Mouse (Mus musculus): ENCODE results near the gene Iqcf3.

DNA sequence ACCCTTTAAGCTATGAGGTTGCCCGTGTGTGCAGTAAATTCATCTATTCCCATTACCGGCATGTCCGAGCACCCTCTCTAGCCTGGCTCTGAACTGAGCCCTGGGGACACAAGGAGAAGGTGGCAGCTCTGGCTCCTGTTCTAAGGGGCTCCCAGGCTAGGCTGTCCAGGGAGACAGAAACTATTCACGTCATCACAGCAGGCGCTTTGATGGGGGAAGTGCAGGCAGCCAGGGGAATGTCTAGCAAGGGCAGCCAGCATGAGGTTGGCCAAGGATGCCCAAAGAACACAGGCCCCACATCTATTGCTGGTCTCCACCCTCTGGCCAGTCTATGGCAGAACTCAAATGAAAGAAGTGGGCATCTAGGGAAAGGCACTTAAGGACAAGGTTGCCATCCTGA is 103.5 kb downstream of the Iqcf3 start:
- no peak for TF ChIP-seq CTCF (IDR thresholded peaks at IDR 0.05; ENCODE audit: control insufficient read depth, insufficient read depth, insufficient read length)
- TF ChIP-seq USF1 (IDR thresholded peaks at IDR 0.05; ENCODE audit: low read depth): no peak
- TF ChIP-seq FOSL1 (IDR thresholded peaks at IDR 0.05; ENCODE audit: insufficient read depth, low read length, poor library complexity, severe bottlenecking): no peak
- no peak for TF ChIP-seq MYOD1 (IDR thresholded peaks at IDR 0.05; ENCODE audit: control insufficient read depth, insufficient read length, low read depth)
- TF ChIP-seq MYOG (IDR thresholded peaks at IDR 0.05; ENCODE audit: control insufficient read depth, extremely low read depth, insufficient read length): no peak

Data from C2C12 (cell line).